Mouse (Mus musculus) intestine, embryonic 16.5 days (tissue): ENCODE data around the gene Gm10644. TPM values are rescaled to one million over a fixed set of nuclear protein-coding genes. Genes with fewer than 3 reads are reported as not detected.

Experiments used
- ATAC-seq: fragments of 200-750 bp; cut with Nextera tagmentation; 2 replicates; pipeline ENCODE4 v1.8.0; 2017; ENCODE audit warnings: moderate TSS enrichment, moderate library complexity
- H3K27ac ChIP-seq: fragments of 300-500 bp; sonication (generic); 2 replicates; pipeline ENCODE4 v1.5.1; 2014; ENCODE audit warnings: mild to moderate bottlenecking, low read length
- H3K27me3 ChIP-seq: fragments of 300-500 bp; sonication (generic); replicated peaks from 2 replicates; pipeline ENCODE4 v1.6.1; 2014; ENCODE audit warnings: low read length, control low read depth, mixed read lengths; ENCODE audit not compliant: control insufficient read depth, insufficient read depth
- H3K36me3 ChIP-seq: fragments of 300-500 bp; sonication (generic); 2 replicates; pipeline ENCODE4 v1.6.1; 2014; ENCODE audit warnings: low read length, control low read depth; ENCODE audit not compliant: control insufficient read depth, insufficient read depth
- H3K4me1 ChIP-seq: fragments of 300-500 bp; sonication (generic); 2 replicates; pipeline ENCODE4 v1.6.1; 2014; ENCODE audit warnings: low read length, control low read depth, mixed read lengths; ENCODE audit not compliant: control insufficient read depth, insufficient read depth
- H3K4me2 ChIP-seq: fragments of 300-500 bp; sonication (generic); 2 replicates; pipeline ENCODE4 v1.6.1; 2014; ENCODE audit warnings: low read depth, low read length, control low read depth
- H3K4me3 ChIP-seq: fragments of 300-500 bp; sonication (generic); 2 replicates; pipeline ENCODE4 v1.5.1; 2014; ENCODE audit warnings: mild to moderate bottlenecking, low read length
- H3K9ac ChIP-seq: fragments of 300-500 bp; sonication (generic); 2 replicates; pipeline ENCODE4 v1.6.1; 2014; ENCODE audit warnings: low read depth, low read length
- H3K9me3 ChIP-seq: fragments of 300-500 bp; sonication (generic); 2 replicates; pipeline ENCODE4 v1.6.1; 2016; ENCODE audit warnings: low read length, control low read depth; ENCODE audit not compliant: control insufficient read depth
- WGBS: fragments of 180-500 bp; shearing (Covaris S2); extraction: QIAGEN DNeasy Blood & Tissue Kit; methylation state at CpG from one replicate; pipeline ENCODE4 v1.1.7; 2014; 5-methylcytosine and 5-hydroxymethylcytosine counted together
- polyA plus RNA-seq: library from polyadenylated mRNA; unstranded; fragments of >200 nt; fragmentation: Nextera tagmentation; extraction: Ambion mirVana; gene quantifications from 2 replicates; pipeline ENCODE4 v1.2.1, GENCODE M21; 2015

Gm10644 gene
- polyA plus RNA-seq, 1 experiment from 2014 or later: 0.39 TPM

- H3K36me3 ChIP-seq: peaks cover 9% of the 10 kb centered on the region
- no peaks in the 10 kb centered on the region for H3K4me1 ChIP-seq
- WGBS: 60% methylated on average over 7 of the region's 7 CpGs
- no peak for ATAC-seq
- H3K4me2 ChIP-seq: no peak overlapping the region
- H3K9me3 ChIP-seq: no peaks in the 10 kb centered on the region
- no peak overlapping the region for H3K27ac ChIP-seq
- no peak overlapping the region for H3K4me3 ChIP-seq
- H3K27me3 ChIP-seq: no peaks in the 10 kb centered on the region
- H3K9ac ChIP-seq: no peak overlapping the region
These were observed 28.7 kb downstream of the Gm10644 start for GRCm38 (mm10) chr8:83926266-83926665.

GRCm38 (mm10) chr8:83924585-83924984 is 30.4 kb downstream of the Gm10644 start:
- WGBS: 87% methylated on average over 5 of the region's 5 CpGs
- ATAC-seq: no peak
- peaks cover 9% of the 10 kb centered on the region for H3K36me3 ChIP-seq

GRCm38 (mm10) chr8:83922727-83923126 is 32.3 kb downstream of the Gm10644 start:
- no peak for ATAC-seq
- Histone ChIP-seq H3K4me3 (no peak overlapping the region), H3K27me3 (no peaks in the 10 kb centered on the region), H3K9me3 (no peaks in the 10 kb centered on the region), H3K27ac (no peak overlapping the region), H3K4me2 (no peak overlapping the region), H3K36me3 (peaks cover 7% of the 10 kb centered on the region; the same call in 1 of the 2 replicates), H3K9ac (no peak overlapping the region), H3K4me1 (no peaks in the 10 kb centered on the region)
- WGBS: 89% methylated on average over 8 of the region's 8 CpGs

More at GRCm38 (mm10) chr8:83924585-83924984, 30.4 kb downstream of the Gm10644 start:
- Histone ChIP-seq H3K9ac (no peak overlapping the region), H3K4me3 (no peak overlapping the region), H3K9me3 (no peaks in the 10 kb centered on the region), H3K27me3 (no peaks in the 10 kb centered on the region), H3K27ac (no peak overlapping the region), H3K4me1 (no peaks in the 10 kb centered on the region), H3K4me2 (no peak overlapping the region)

GRCm38 (mm10) chr8:83921558-83921957 is 33.4 kb downstream of the Gm10644 start:
- Histone ChIP-seq H3K36me3 (peaks cover 7% of the 10 kb centered on the region; the same call in 1 of the 2 replicates), H3K9ac (no peak overlapping the region), H3K4me2 (no peak overlapping the region), H3K9me3 (no peaks in the 10 kb centered on the region), H3K27ac (no peak overlapping the region), H3K27me3 (no peaks in the 10 kb centered on the region), H3K4me3 (no peak overlapping the region), H3K4me1 (no peaks in the 10 kb centered on the region)
- 81% methylated on average over 3 of the region's 3 CpGs for WGBS
- ATAC-seq: no peak

- no peaks in the 10 kb centered on the region for H3K9me3 ChIP-seq
- 80% methylated on average over 6 of the region's 6 CpGs for WGBS
- peaks cover 9% of the 10 kb centered on the region for H3K4me1 ChIP-seq
- no peak overlapping the region for H3K4me3 ChIP-seq
- H3K9ac ChIP-seq: no peak overlapping the region
- H3K36me3 ChIP-seq: 0 out of 2 replicates have a peak, but pooled peaks cover 2% of the 10 kb centered on the region
- ATAC-seq: no peak
- H3K27ac ChIP-seq: no peak overlapping the region
- no peak overlapping the region for H3K4me2 ChIP-seq
- no peaks in the 10 kb centered on the region for H3K27me3 ChIP-seq
These were observed 37.4 kb downstream of the Gm10644 start for GRCm38 (mm10) chr8:83917566-83917965.

GRCm38 (mm10) chr8:83916015-83916414 is 39.0 kb downstream of the Gm10644 start:
- H3K27ac ChIP-seq: no peak overlapping the region
- H3K9me3 ChIP-seq: no peaks in the 10 kb centered on the region
- peaks cover 9% of the 10 kb centered on the region for H3K4me1 ChIP-seq
- no peak for ATAC-seq
- no peak overlapping the region for H3K4me3 ChIP-seq
- 73% methylated on average over 5 of the region's 5 CpGs for WGBS
- no peak overlapping the region for H3K9ac ChIP-seq
- H3K36me3 ChIP-seq: 0 out of 2 replicates have a peak, but pooled peaks cover 2% of the 10 kb centered on the region
- H3K4me2 ChIP-seq: no peak overlapping the region
- H3K27me3 ChIP-seq: no peaks in the 10 kb centered on the region

- Histone ChIP-seq H3K4me3 (no peak overlapping the region), H3K9me3 (no peaks in the 10 kb centered on the region), H3K4me1 (peaks cover 9% of the 10 kb centered on the region), H3K9ac (no peak overlapping the region), H3K36me3 (0 out of 2 replicates have a peak, but pooled peaks cover 2% of the 10 kb centered on the region), H3K27me3 (no peaks in the 10 kb centered on the region), H3K27ac (no peak overlapping the region), H3K4me2 (no peak overlapping the region)
- 44% methylated on average over 5 of the region's 5 CpGs for WGBS
- no peak for ATAC-seq
These were observed 40.1 kb downstream of the Gm10644 start for GRCm38 (mm10) chr8:83914860-83915259.

GRCm38 (mm10) chr8:83914232-83914631 is 40.8 kb downstream of the Gm10644 start:
- Histone ChIP-seq H3K27ac (no peak overlapping the region), H3K9ac (no peak overlapping the region), H3K4me1 (peaks cover 9% of the 10 kb centered on the region), H3K4me3 (no peak overlapping the region), H3K36me3 (no peaks in the 10 kb centered on the region), H3K27me3 (no peaks in the 10 kb centered on the region), H3K4me2 (no peak overlapping the region), H3K9me3 (no peaks in the 10 kb centered on the region)
- 86% methylated on average over 3 of the region's 3 CpGs for WGBS
- ATAC-seq: no peak

GRCm38 (mm10) chr8:83911809-83912731 is 42.9 kb downstream of the Gm10644 start:
- Histone ChIP-seq H3K9me3 (no peaks in the 10 kb centered on the region), H3K4me2 (no peak overlapping the region), H3K36me3 (no peaks in the 10 kb centered on the region), H3K4me1 (peaks cover 16% of the 10 kb centered on the region), H3K9ac (no peak overlapping the region), H3K4me3 (no peak overlapping the region), H3K27me3 (no peaks in the 10 kb centered on the region), H3K27ac (no peak overlapping the region)
- WGBS: 70% methylated on average over 5 of the region's 5 CpGs
- no peak for ATAC-seq
